In the genomic region with DNA sequence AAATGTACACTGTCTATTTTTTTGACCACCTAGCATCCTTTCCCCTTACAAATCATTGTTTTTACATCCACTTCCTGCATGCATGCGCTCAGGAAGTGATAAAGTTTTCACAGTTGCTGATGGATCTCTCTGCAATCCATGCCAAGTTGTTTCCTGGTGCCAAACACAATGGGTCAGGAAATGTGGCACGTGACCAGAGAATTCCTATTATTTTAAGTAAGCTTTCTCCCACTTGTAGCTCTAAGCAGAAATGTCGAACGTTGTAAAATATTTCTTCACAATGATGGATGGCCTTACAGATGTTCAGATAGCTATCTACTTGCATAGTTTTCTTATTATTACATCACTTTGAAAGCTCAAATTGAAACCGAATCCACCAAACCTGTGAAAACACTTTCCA, we compare ENCODE assay signal across 9 mouse cellular contexts.
DNase-seq lines count a peak whose midpoint lies in the region; ATAC-seq and TF ChIP-seq lines count a peak whose summit lies in the region.
"Had no signal": no experiment of that assay in that cellular context is flagged by ENCODE, and none has a peak within 500 bp of the region (broad histone marks: within the 10 kb centered on the region; RNA-seq: fewer than 3 reads in every experiment).

No protein-coding gene starts in this region.

- DNase-seq in gastrocnemius, adult 2 months: peak; percentile 21
- DNase-seq in gastrocnemius, postnatal 4 days (ENCODE audit: low spot score in 2 of 2): no peak
- DNase-seq in adrenal gland, postnatal 36 days: peak; percentile 3 to 12
- peak; percentile 32 for DNase-seq in heart, postnatal 36 days
- no peak for DNase-seq in spleen, adult 18-20 months
- no peak for DNase-seq in cerebellum, adult 11-12 months

- ATAC-seq in lung, embryonic 16.5 days (ENCODE audit: low read depth): peak; percentile 64
- ATAC-seq in frontal cortex, adult (ENCODE audit: low TSS enrichment): no peak

- intact Hi-C loops in gastrocnemius, adult 2 months (cut with DNase I): no loop called here
- intact Hi-C loops in heart, postnatal 36 days (cut with DNase I): loop anchor here (5.0 kb wide), 1 partner anchor 1271 kb away; a partner anchor contains a TSS

- H3K27ac ChIP-seq in gastrocnemius, adult 2 months: peak overlapping the region; percentile 10
- H3K27ac ChIP-seq in lung, embryonic 16.5 days (ENCODE audit: low read length): no peak overlapping the region
- H3K27ac ChIP-seq: embryonic facial prominence, embryonic 13.5 days had no signal

- no peak for TF ChIP-seq CTCF in gastrocnemius, adult 2 months (IDR thresholded peaks at IDR 0.05)

- no peak overlapping the region for H3K9ac ChIP-seq in lung, embryonic 16.5 days (ENCODE audit: low read length)
- H3K9ac ChIP-seq: embryonic facial prominence, embryonic 13.5 days had no signal

- no peaks in the 10 kb centered on the region for H3K27me3 ChIP-seq in lung, embryonic 16.5 days (ENCODE audit: control insufficient read depth, insufficient read depth, low read depth, low read length)
- H3K27me3 ChIP-seq: embryonic facial prominence, embryonic 13.5 days had no signal

- WGBS in lung, embryonic 16.5 days: 38% methylated on average over 5 of the region's 5 CpGs

- no peaks in the 10 kb centered on the region for H3K9me3 ChIP-seq in lung, embryonic 16.5 days (ENCODE audit: control insufficient read depth, low read length)
- H3K9me3 ChIP-seq: embryonic facial prominence, embryonic 13.5 days had no signal

- no peaks in the 10 kb centered on the region for H3K36me3 ChIP-seq in lung, embryonic 16.5 days (ENCODE audit: control insufficient read depth, insufficient read depth, low read length)
- H3K36me3 ChIP-seq: embryonic facial prominence, embryonic 13.5 days had no signal

- no peak overlapping the region for H3K4me2 ChIP-seq in lung, embryonic 16.5 days (ENCODE audit: low read depth, low read length)
- H3K4me2 ChIP-seq: embryonic facial prominence, embryonic 13.5 days had no signal

- H3K4me1 ChIP-seq in lung, embryonic 16.5 days (replicated peaks; ENCODE audit: control insufficient read depth, insufficient read depth, low read length): no peaks in the 10 kb centered on the region
- H3K4me1 ChIP-seq: embryonic facial prominence, embryonic 13.5 days had no signal

- no peak overlapping the region for H3K4me3 ChIP-seq in gastrocnemius, adult 2 months
- no peak overlapping the region for H3K4me3 ChIP-seq in lung, embryonic 16.5 days (ENCODE audit: low read length)
- H3K4me3 ChIP-seq: embryonic facial prominence, embryonic 13.5 days had no signal

Comparison
In these comparisons a context has a peak if more than half of its experiments do, and no peak if none do; other contexts are left out.
1. DNase-seq: peak in gastrocnemius, adult 2 months (single experiment), adrenal gland, postnatal 36 days (2 of 2) and heart, postnatal 36 days (2 of 2); none in gastrocnemius, postnatal 4 days (0 of 2), spleen, adult 18-20 months (0 of 2) and cerebellum, adult 11-12 months (single experiment).